Mouse (Mus musculus): ENCODE data around the gene Pramel6. TPM values are rescaled to one million over a fixed set of nuclear protein-coding genes. Genes with fewer than 3 reads are reported as not detected.

The Pramel6 gene
- not detected for total RNA-seq (2023)

DNA sequence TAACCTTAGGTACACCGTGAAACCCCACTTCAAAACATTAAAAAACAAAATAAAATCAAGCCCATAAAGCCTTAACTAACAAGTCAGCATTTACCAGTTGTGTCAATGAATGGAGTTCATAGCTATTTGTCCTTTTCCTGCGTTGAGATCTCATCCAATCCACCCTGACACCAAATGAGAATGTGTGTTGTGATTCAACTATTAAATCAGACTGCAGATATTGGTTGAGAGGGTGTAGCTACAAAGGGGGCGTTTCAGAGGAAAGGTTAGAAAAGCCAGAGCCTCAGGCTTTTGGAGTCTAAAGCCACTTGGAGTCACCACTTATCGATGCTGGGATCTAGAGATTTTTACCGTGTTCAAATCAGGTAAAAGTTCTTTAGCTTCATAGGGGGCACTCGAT, at the start of gene Pramel6:
Gene Pramel6 (plus strand): TSS at position 301 of the 400 bp plus-strand sequence.

GRCm38 (mm10) chr2:87496993-87497392, 9.4 kb upstream of the Pramel6 start, which contains the start of gene Pramel7:
Gene Pramel7, minus strand, starts transcription at chr2:87497093.

DNA sequence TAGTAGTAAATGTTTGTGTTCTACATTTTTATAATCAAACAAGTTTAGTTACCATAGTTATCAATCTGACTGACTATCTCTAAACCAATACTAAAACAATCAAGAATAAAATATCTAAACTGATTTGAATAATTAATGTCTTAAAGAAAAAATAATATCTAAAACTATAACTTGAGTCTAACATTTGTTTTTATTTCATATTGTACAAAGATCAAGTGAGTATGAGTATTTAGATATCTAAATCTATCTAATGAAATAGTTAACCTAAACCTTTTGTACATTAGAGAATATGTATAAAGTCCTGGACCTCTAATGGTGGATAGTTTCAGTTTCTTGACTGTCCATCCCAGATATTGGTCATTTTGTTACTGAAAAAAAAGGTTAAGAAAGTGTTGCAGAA, 25.1 kb downstream of the Pramel6 start, which contains the start of gene Olfr153:
Gene Olfr153 (plus strand): TSS at position 301 of the 400 bp plus-strand sequence.

DNA sequence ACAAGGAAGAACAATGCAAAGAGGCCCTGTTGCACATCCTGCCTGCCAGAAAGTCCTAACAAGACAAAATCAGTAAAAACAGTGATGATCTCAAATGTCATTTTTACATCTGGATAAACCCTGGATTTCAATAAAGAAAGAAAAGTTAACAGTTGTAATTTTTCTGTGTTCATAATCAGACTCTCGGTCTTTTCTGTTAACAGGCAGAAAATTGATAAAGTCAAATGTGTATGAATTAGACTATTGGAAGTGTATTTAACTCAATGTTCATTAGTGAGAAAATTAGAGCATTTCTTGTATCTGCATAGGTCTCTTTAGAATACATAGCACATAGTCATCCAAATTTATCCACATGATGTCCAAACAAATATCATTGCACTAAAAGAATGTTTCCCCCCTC, 39.1 kb downstream of the Pramel6 start, which contains the start of gene Olfr1128:
Gene Olfr1128 (minus strand): TSS at position 101 of the 400 bp plus-strand sequence.

Other genes with a start within 250 kb of the Pramel6 start
- gene Olfr1116, start 239.0 kb upstream of the Pramel6 start, total RNA-seq (2023), result not detected
- gene Olfr1118, start 199.0 kb upstream of the Pramel6 start, total RNA-seq (2023), result not detected
- gene Olfr1120, start 151.8 kb upstream of the Pramel6 start, total RNA-seq (2023), result not detected
- not detected for gene Olfr1121, start 136.7 kb upstream of the Pramel6 start, total RNA-seq (2023)
- gene Olfr1122, start 120.7 kb upstream of the Pramel6 start, total RNA-seq (2023), result not detected
- gene Olfr1123, start 89.9 kb upstream of the Pramel6 start, total RNA-seq (2023), result not detected
- gene Olfr1124, start 76.3 kb upstream of the Pramel6 start, total RNA-seq (2023), result not detected
- gene Olfr1126, start 52.6 kb upstream of the Pramel6 start, total RNA-seq (2023), result not detected
- not detected for gene Pramel7, start 9.5 kb upstream of the Pramel6 start, total RNA-seq (2023)
- gene Olfr153, start 25.2 kb downstream of the Pramel6 start, total RNA-seq (2023), result not detected
- gene Olfr1128, start 39.0 kb downstream of the Pramel6 start, total RNA-seq (2023), result not detected
- gene Olfr1129, start 67.3 kb downstream of the Pramel6 start, total RNA-seq (2023), result not detected
- not detected for gene Olfr1130, start 99.6 kb downstream of the Pramel6 start, total RNA-seq (2023)
- not detected for gene Olfr1131, start 120.5 kb downstream of the Pramel6 start, total RNA-seq (2023)
- gene Olfr1132, start 131.0 kb downstream of the Pramel6 start, total RNA-seq (2023), result not detected
- not detected for gene Olfr1133, start 140.8 kb downstream of the Pramel6 start, total RNA-seq (2023)
- gene Olfr1134, start 151.9 kb downstream of the Pramel6 start, total RNA-seq (2023), result not detected
- not detected for gene Olfr1135, start 167.1 kb downstream of the Pramel6 start, total RNA-seq (2023)
- gene Olfr1136, start 187.4 kb downstream of the Pramel6 start, total RNA-seq (2023), result not detected
- gene Olfr1137, start 206.6 kb downstream of the Pramel6 start, total RNA-seq (2023), result not detected
- gene Olfr1138, start 233.4 kb downstream of the Pramel6 start, total RNA-seq (2023), result not detected
- gene Olfr1140, start 237.2 kb downstream of the Pramel6 start, total RNA-seq (2023), result not detected
- gene Olfr1141, start 247.4 kb downstream of the Pramel6 start, total RNA-seq (2023), result not detected